Mouse (Mus musculus) cerebellum, adult 2 months (tissue): ENCODE data around the gene Zfp488. TPM values are rescaled to one million over a fixed set of nuclear protein-coding genes. Genes with fewer than 3 reads are reported as not detected.

Experiments used
- DNase-seq, 2 experiments: peaks; one replicate each; pipeline ENCODE4 v3.0.0; 2021
- H3K27ac ChIP-seq: fragments of 200-500 bp; 2 replicates; pipeline ENCODE4 v1.5.1; 2012; ENCODE audit warnings: low read length, control low read depth, inconsistent platforms; ENCODE audit not compliant: insufficient read depth
- H3K27me3 ChIP-seq: fragments of 200-500 bp; 2 replicates; pipeline ENCODE4 v1.6.1; 2012; ENCODE audit warnings: inconsistent platforms, mild to moderate bottlenecking, low read length, moderate library complexity; ENCODE audit not compliant: control insufficient read depth, insufficient read depth
- H3K4me1 ChIP-seq: fragments of 200-500 bp; 2 replicates; pipeline ENCODE4 v1.6.1; 2011; ENCODE audit warnings: low read length; ENCODE audit not compliant: control insufficient read depth, insufficient read depth
- H3K4me3 ChIP-seq: fragments of 200-500 bp; replicated peaks from 2 replicates; pipeline ENCODE3; 2011; ENCODE audit warnings: mild to moderate bottlenecking, low read depth, low read length, control low read depth; ENCODE audit not compliant: insufficient read depth
- CTCF ChIP-seq: fragments of 200-500 bp; IDR thresholded peaks from 2 replicates; pipeline ENCODE4 v1.5.1; 2011; ENCODE audit warnings: low read depth, mild to moderate bottlenecking, control low read depth, low read length, moderate library complexity, borderline replicate concordance; ENCODE audit not compliant: insufficient read depth
- POLR2A ChIP-seq: fragments of 200-500 bp; IDR thresholded peaks from 2 replicates; pipeline ENCODE4 v1.6.1; 2011; ENCODE audit warnings: low read length, control low read depth, borderline replicate concordance; ENCODE audit not compliant: insufficient read depth
- WGBS: fragments of 180-500 bp; shearing (Covaris S2); methylation state at CpG from one replicate; pipeline ENCODE4 v1.1.7; 2018; 5-methylcytosine and 5-hydroxymethylcytosine counted together
- polyA plus RNA-seq: library from polyadenylated mRNA; depleted of rRNA; stranded (reverse); fragments of >200 nt; gene quantifications from 2 replicates; pipeline ENCODE4 v1.2.3, GENCODE M21; 2012

Zfp488 gene
- polyA plus RNA-seq, 1 experiment: 2.3 TPM

- DNase-seq: no peak
- H3K27ac ChIP-seq: no peak overlapping the region
- TF ChIP-seq POLR2A: no peak
- TF ChIP-seq CTCF: no peak
- WGBS: 78% methylated on average over 6 of the region's 6 CpGs
- no peak overlapping the region for H3K4me3 ChIP-seq
- peaks cover 3% of the 10 kb centered on the region for H3K4me1 ChIP-seq
- no peaks in the 10 kb centered on the region for H3K27me3 ChIP-seq
These were observed 18.9 kb upstream of the Zfp488 start for GRCm38 (mm10) chr14:33997427-33997826.

GRCm38 (mm10) chr14:33993521-33994289 is 15.1 kb upstream of the Zfp488 start:
- Histone ChIP-seq H3K27ac (no peak overlapping the region), H3K4me3 (no peak overlapping the region), H3K4me1 (peaks cover 11% of the 10 kb centered on the region), H3K27me3 (no peaks in the 10 kb centered on the region)
- WGBS: 91% methylated on average over 6 of the region's 6 CpGs
- DNase-seq: no peak
- TF ChIP-seq CTCF: no peak
- TF ChIP-seq POLR2A: no peak

- H3K27me3 ChIP-seq: no peaks in the 10 kb centered on the region
- H3K4me3 ChIP-seq: no peak overlapping the region
- no peak for TF ChIP-seq POLR2A
- TF ChIP-seq CTCF: no peak
- no peak overlapping the region for H3K27ac ChIP-seq
- WGBS: 97% methylated on average over 9 of the region's 9 CpGs
- peaks cover 11% of the 10 kb centered on the region for H3K4me1 ChIP-seq
- no peak for DNase-seq
These were observed 14.5 kb upstream of the Zfp488 start for GRCm38 (mm10) chr14:33993051-33993450.

- TF ChIP-seq CTCF (no peak), POLR2A (no peak)
- H3K4me3 ChIP-seq: no peak overlapping the region
- H3K27ac ChIP-seq: no peak overlapping the region
- peak; percentile 81 to 89 for DNase-seq
- 16% methylated on average over 4 of the region's 4 CpGs for WGBS
- H3K4me1 ChIP-seq: peaks cover 11% of the 10 kb centered on the region
- H3K27me3 ChIP-seq: no peaks in the 10 kb centered on the region
These were observed 13.4 kb upstream of the Zfp488 start for GRCm38 (mm10) chr14:33991971-33992370.

- DNase-seq: no peak
- TF ChIP-seq POLR2A (no peak), CTCF (no peak)
- Histone ChIP-seq H3K4me1 (peaks cover 11% of the 10 kb centered on the region), H3K4me3 (no peak overlapping the region), H3K27ac (no peak overlapping the region), H3K27me3 (no peaks in the 10 kb centered on the region)
- WGBS: 70% methylated on average over 3 of the region's 3 CpGs
These were observed 10.6 kb upstream of the Zfp488 start for GRCm38 (mm10) chr14:33989201-33989600.

DNA sequence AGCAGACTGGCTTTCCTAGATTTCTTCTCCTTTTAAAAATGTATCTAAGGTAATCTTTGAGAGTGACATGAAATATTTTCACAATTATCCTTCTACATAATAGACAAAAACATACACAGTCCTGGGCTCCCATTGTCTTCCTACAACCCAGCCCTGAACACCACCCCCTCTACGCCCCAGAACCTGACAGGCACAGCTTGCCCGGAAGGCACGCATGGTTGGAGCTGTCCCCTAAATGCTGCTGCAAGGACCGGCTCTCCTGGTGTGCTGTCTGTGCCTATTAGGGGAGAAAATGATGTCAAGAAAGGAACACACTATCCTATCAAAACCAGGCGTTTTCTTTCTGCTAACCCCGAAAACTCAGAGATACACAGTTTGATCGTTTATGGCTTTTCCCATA is 816 bp downstream of the Zfp488 start:
- no peak for TF ChIP-seq CTCF
- no peak for TF ChIP-seq POLR2A
- H3K4me1 ChIP-seq: no peaks in the 10 kb centered on the region
- H3K27ac ChIP-seq: no peak overlapping the region
- H3K27me3 ChIP-seq: no peaks in the 10 kb centered on the region
- no peak overlapping the region for H3K4me3 ChIP-seq
- 33% methylated on average over 7 of the region's 7 CpGs for WGBS
- DNase-seq: peak in 1 of 2 experiments; percentile 28

- DNase-seq: no peak
- no peak overlapping the region for H3K4me3 ChIP-seq
- H3K27me3 ChIP-seq: no peaks in the 10 kb centered on the region
- no peak overlapping the region for H3K27ac ChIP-seq
- WGBS: 62% methylated on average over 5 of the region's 5 CpGs
- TF ChIP-seq CTCF (no peak), POLR2A (no peak)
- H3K4me1 ChIP-seq: peaks cover 4% of the 10 kb centered on the region; the same call in 1 of the 2 replicates
These were observed 3.8 kb downstream of the Zfp488 start for GRCm38 (mm10) chr14:33974752-33975151.

GRCm38 (mm10) chr14:33972679-33973078 is 5.9 kb downstream of the Zfp488 start:
- no peak overlapping the region for H3K4me3 ChIP-seq
- no peak overlapping the region for H3K27ac ChIP-seq
- H3K4me1 ChIP-seq: peaks cover 6% of the 10 kb centered on the region; the same call in 1 of the 2 replicates
- 39% methylated on average over 7 of the region's 7 CpGs for WGBS
- no peaks in the 10 kb centered on the region for H3K27me3 ChIP-seq
- no peak for TF ChIP-seq POLR2A
- TF ChIP-seq CTCF: peak; percentile 42; the same call in 1 of the 2 replicates
- DNase-seq: peak in 1 of 2 experiments; percentile 38
